Mouse (Mus musculus) heart, embryonic 10.5 days (tissue): Measurements from ENCODE around the gene Pla2g12a. TPM values are rescaled to one million over a fixed set of nuclear protein-coding genes. Genes with fewer than 3 reads are reported as not detected.

Experiments used
- DNase-seq: peaks from one replicate; pipeline ENCODE4 v3.0.0-alpha.2; 2017; ENCODE audit warnings: low spot score
- H3K27ac ChIP-seq: fragments of 300-500 bp; sonication (generic); 2 replicates; pipeline ENCODE4 v1.5.1; 2016; ENCODE audit warnings: mild to moderate bottlenecking
- H3K27me3 ChIP-seq: fragments of 300-500 bp; sonication (generic); 2 replicates; pipeline ENCODE4 v1.6.1; 2016; ENCODE audit warnings: mild to moderate bottlenecking; ENCODE audit not compliant: poor library complexity, insufficient read depth, severe bottlenecking
- H3K36me3 ChIP-seq: fragments of 300-500 bp; sonication (generic); 2 replicates; pipeline ENCODE4 v1.6.1; 2016; ENCODE audit warnings: mild to moderate bottlenecking, moderate library complexity
- H3K4me1 ChIP-seq: fragments of 300-500 bp; sonication (generic); 2 replicates; pipeline ENCODE4 v1.6.1; 2016; ENCODE audit warnings: mild to moderate bottlenecking
- H3K4me3 ChIP-seq: fragments of 300-500 bp; sonication (generic); 2 replicates; pipeline ENCODE4 v1.5.1; 2016; ENCODE audit warnings: mild to moderate bottlenecking, moderate library complexity
- H3K9me3 ChIP-seq: fragments of 300-500 bp; sonication (generic); 2 replicates; pipeline ENCODE4 v1.6.1; 2016; ENCODE audit warnings: mild to moderate bottlenecking, moderate library complexity
- WGBS: fragments of 180-500 bp; shearing (Covaris S2); methylation state at CpG from one replicate; pipeline ENCODE4 v1.1.7; 2016; 5-methylcytosine and 5-hydroxymethylcytosine counted together
- polyA plus RNA-seq: library from polyadenylated mRNA; unstranded; fragments of >200 nt; fragmentation: Nextera tagmentation; extraction: Ambion mirVana; gene quantifications from 2 replicates; pipeline ENCODE4 v1.2.1, GENCODE M21; 2016

Gene Pla2g12a
- polyA plus RNA-seq, 1 experiment from 2014 or later: 64.1 TPM

GRCm38 (mm10) chr3:129879131-129879757, 838 bp downstream of the Pla2g12a start:
- Histone ChIP-seq H3K36me3 (no peaks in the 10 kb centered on the region), H3K4me1 (peaks cover 14% of the 10 kb centered on the region), H3K27me3 (no peaks in the 10 kb centered on the region), H3K27ac (peak overlapping the region; percentile 92), H3K4me3 (peak overlapping the region; percentile 79), H3K9me3 (no peaks in the 10 kb centered on the region)
- 2% methylated on average over 25 of the region's 25 CpGs for WGBS
- peak; percentile 80 for DNase-seq

DNA sequence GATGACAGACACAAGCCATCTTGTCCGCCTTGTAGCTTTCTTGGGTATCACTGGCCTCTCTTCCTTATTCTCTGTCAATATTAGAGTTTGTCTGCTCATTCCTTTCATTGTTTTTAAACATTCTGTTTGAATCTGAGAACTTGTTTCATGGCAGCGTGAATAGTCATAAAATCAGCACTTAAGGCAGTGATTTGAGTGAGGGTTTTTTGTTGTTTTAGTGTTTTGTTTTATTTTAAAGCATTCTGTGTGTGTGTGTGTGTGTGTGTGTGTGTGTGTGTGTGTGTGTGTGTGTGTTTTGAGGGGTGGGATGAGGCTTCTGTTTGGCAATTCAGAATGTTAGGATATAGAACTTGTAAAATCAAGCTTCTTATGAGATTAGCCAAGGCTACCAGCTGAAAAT, 1.5 kb downstream of the Pla2g12a start:
- no peaks in the 10 kb centered on the region for H3K27me3 ChIP-seq
- no peak overlapping the region for H3K27ac ChIP-seq
- H3K4me1 ChIP-seq: peaks cover 14% of the 10 kb centered on the region
- 84% methylated on average over 2 of the region's 2 CpGs for WGBS
- peak overlapping the region; percentile 79; the same call in 1 of the 2 replicates for H3K4me3 ChIP-seq
- no peak for DNase-seq
- no peaks in the 10 kb centered on the region for H3K9me3 ChIP-seq
- H3K36me3 ChIP-seq: no peaks in the 10 kb centered on the region

DNA sequence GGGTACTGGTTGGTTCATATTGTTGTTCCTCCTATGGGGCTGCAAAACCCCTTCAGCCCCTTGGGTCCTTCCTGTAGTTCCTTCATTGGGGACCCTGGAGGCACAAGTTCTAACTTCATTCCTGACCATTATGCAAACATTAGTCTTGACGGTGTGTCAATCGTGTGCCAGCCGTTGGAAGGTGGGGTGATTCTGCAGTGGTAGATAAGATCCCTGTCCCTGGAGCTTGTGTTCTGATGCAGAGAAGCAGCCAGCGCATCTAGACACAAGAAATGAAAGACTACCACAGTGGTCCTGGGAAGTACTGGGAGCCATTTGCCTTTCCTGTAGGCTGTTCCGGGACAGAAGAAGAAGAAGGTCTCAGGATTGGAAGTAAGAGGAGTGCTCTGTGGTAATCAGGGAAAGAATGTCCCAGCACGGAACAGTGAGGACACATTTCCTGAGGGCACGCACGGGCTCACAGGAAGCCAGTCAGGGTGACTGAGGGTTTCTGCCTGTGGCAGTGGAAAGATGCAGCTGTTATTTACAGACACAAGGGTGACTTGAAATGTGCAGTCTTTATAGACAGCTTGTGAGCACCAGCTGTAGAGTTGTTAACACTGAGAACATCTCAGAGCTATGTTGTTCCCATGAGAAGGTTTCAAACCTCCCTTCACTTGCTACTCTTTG, 2.7 kb downstream of the Pla2g12a start:
- Histone ChIP-seq H3K4me3 (no peak overlapping the region), H3K4me1 (peaks cover 18% of the 10 kb centered on the region), H3K36me3 (no peaks in the 10 kb centered on the region), H3K27me3 (no peaks in the 10 kb centered on the region), H3K9me3 (no peaks in the 10 kb centered on the region), H3K27ac (no peak overlapping the region)
- 53% methylated on average over 8 of the region's 8 CpGs for WGBS
- no peak for DNase-seq

DNA sequence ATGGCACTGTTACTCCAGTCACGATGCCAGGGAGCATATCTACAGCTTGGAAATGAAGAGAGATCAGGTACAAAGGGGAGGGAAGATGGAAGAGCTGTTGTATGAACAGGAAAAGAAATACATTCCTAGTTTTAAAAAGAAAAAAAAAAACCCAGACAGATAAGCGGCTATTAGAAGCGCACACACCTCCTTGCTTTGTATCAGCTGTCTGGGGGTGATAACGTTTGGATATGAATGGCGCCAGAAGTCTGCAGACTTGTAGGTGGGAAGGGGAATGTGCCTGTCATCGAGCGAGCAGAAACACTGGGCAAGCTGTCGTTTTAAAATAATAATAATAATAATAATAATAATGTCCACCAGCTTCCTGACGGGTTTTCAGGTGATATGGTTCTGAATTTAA, 7.2 kb downstream of the Pla2g12a start:
- Histone ChIP-seq H3K27ac (no peak overlapping the region), H3K9me3 (no peaks in the 10 kb centered on the region), H3K4me3 (no peak overlapping the region), H3K4me1 (peaks cover 10% of the 10 kb centered on the region; the same call in 1 of the 2 replicates), H3K27me3 (no peaks in the 10 kb centered on the region), H3K36me3 (0 out of 2 replicates have a peak, but pooled peaks cover 7% of the 10 kb centered on the region)
- no peak for DNase-seq
- 55% methylated on average over 9 of the region's 9 CpGs for WGBS

DNA sequence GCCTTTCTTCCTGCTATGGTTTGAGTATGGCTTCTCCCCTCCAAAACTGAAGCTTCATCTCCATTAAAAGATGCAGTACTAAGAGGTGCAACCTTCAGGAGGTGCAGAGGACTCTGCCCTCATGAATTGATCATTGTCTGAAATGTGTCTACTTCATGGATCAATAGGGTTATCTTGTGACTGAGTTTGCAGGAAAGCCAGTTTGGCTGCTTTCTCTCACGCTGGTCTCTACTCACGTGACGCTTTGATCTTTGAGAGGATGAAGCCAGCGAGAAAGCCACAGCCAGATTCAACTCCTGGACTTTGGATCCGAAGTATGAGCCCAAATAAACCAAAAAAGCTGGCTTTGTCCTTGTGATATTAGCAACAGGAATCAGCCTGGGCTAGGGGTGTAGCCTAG, 8.0 kb downstream of the Pla2g12a start:
- 0 out of 2 replicates have a peak, but pooled peaks cover 4% of the 10 kb centered on the region for H3K4me1 ChIP-seq
- DNase-seq: no peak
- no peaks in the 10 kb centered on the region for H3K27me3 ChIP-seq
- H3K9me3 ChIP-seq: no peaks in the 10 kb centered on the region
- H3K27ac ChIP-seq: no peak overlapping the region
- H3K4me3 ChIP-seq: no peak overlapping the region
- peaks cover 15% of the 10 kb centered on the region; the same call in 1 of the 2 replicates for H3K36me3 ChIP-seq
- 82% methylated on average over 5 of the region's 5 CpGs for WGBS

DNA sequence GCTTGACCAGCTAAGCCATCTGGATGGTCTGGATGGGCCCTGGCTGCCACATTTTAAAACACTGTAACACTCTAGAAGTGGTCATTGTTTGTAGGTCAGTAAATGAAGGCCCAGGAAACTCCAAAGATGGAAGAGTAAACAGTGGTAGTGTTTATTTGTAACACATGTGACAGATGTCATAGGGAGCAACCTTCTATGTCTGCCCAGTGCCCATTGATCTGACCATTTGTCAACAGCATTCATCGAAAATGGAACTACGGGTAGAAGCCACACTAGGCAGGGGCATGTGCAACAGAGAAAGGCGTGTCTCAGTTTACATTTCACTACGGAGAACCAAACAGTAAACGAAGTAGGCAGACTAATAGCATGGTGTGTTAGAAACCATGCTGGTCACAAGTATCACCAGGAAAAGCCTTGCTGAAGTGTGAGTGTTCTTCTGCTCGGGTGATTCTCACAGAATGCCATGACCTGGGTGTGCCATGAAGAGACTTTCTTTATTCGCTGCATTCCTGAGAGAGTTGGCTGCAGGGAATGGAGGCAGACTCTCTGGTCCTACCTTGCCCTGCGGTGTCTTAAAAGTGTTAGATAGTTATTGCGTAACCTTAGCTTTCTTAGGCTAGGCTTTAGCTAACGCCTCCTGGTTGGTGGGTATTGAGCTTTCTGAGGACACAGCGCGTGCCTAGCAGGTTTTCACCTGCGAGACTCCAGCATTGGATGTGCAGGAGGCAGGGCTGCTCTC, 9.5 kb downstream of the Pla2g12a start:
- WGBS: 83% methylated on average over 13 of the region's 13 CpGs
- Histone ChIP-seq H3K4me1 (0 out of 2 replicates have a peak, but pooled peaks cover 4% of the 10 kb centered on the region), H3K27ac (no peak overlapping the region), H3K4me3 (no peak overlapping the region), H3K36me3 (peaks cover 24% of the 10 kb centered on the region), H3K9me3 (no peaks in the 10 kb centered on the region), H3K27me3 (no peaks in the 10 kb centered on the region)
- no peak for DNase-seq

GRCm38 (mm10) chr3:129892003-129892402, 13.6 kb downstream of the Pla2g12a start:
- WGBS: 81% methylated on average over 5 of the region's 5 CpGs
- H3K27ac ChIP-seq: no peak overlapping the region
- H3K4me1 ChIP-seq: peaks cover 4% of the 10 kb centered on the region; the same call in 1 of the 2 replicates
- H3K4me3 ChIP-seq: no peak overlapping the region
- no peaks in the 10 kb centered on the region for H3K9me3 ChIP-seq
- no peaks in the 10 kb centered on the region for H3K27me3 ChIP-seq
- peaks cover 31% of the 10 kb centered on the region for H3K36me3 ChIP-seq
- DNase-seq: no peak

DNA sequence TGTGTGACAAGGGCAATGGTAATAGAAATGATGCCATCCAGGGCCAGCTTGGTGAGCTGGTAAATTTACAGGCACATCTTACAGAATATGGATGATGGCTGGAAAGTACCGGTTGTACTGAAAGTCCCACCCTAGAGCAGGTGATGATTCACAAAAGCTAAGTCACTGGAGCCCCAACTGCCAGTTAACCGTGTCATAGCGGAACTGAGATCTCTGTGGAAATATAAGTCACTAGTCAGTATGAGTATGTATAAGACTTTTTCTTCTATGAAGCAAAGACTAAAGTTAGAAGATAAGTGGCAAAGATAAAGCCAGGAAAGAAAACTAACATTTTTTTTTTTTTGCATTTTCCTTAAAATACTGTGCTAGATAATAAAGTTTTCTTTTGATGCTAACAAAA, 14.7 kb downstream of the Pla2g12a start:
- Histone ChIP-seq H3K9me3 (no peaks in the 10 kb centered on the region), H3K4me1 (peaks cover 4% of the 10 kb centered on the region; the same call in 1 of the 2 replicates), H3K36me3 (peaks cover 31% of the 10 kb centered on the region), H3K4me3 (no peak overlapping the region), H3K27ac (no peak overlapping the region), H3K27me3 (no peaks in the 10 kb centered on the region)
- WGBS: 89% methylated on average over 3 of the region's 3 CpGs
- no peak for DNase-seq

DNA sequence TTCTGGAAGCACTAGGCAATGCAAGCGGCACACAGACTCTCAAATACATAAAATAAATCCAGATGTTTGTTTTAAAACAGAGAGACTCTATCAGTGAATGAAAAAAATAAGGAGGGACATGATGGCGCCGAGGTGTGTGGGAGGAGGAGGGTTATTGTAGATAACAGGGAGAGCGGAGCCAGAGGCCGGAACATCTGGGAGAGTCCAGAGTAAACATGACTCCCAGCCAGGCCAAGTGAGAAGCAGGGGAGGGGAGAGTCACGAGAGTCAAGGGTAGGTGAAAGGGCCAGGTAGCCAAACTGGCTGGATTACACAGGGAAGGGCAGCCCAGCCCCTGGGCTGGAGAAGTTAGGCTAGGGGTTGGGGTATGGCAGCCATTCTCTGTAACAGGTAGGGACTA, 18.2 kb downstream of the Pla2g12a start:
- Histone ChIP-seq H3K36me3 (peaks cover 16% of the 10 kb centered on the region), H3K27ac (no peak overlapping the region), H3K4me3 (no peak overlapping the region), H3K27me3 (no peaks in the 10 kb centered on the region), H3K4me1 (peaks cover 12% of the 10 kb centered on the region), H3K9me3 (no peaks in the 10 kb centered on the region)
- 45% methylated on average over 6 of the region's 6 CpGs for WGBS
- DNase-seq: no peak

GRCm38 (mm10) chr3:129898886-129899285, 20.5 kb downstream of the Pla2g12a start:
- no peak for DNase-seq
- Histone ChIP-seq H3K27ac (no peak overlapping the region), H3K4me3 (no peak overlapping the region), H3K9me3 (no peaks in the 10 kb centered on the region), H3K36me3 (0 out of 2 replicates have a peak, but pooled peaks cover 2% of the 10 kb centered on the region), H3K27me3 (no peaks in the 10 kb centered on the region), H3K4me1 (peaks cover 30% of the 10 kb centered on the region)
- WGBS: 60% methylated on average over 4 of the region's 4 CpGs

- no peaks in the 10 kb centered on the region for H3K27me3 ChIP-seq
- H3K36me3 ChIP-seq: peaks cover 12% of the 10 kb centered on the region
- no peaks in the 10 kb centered on the region for H3K9me3 ChIP-seq
- H3K27ac ChIP-seq: peak within 1 kb of the TSS; percentile 94
- peak within 1 kb of the TSS; percentile 84 for H3K4me3 ChIP-seq
- H3K4me1 ChIP-seq: peaks cover 31% of the 10 kb centered on the region
- peak; percentile 96 for DNase-seq
- under 1% methylated on average over 34 of the region's 34 CpGs for WGBS
Measured at GRCm38 (mm10) chr3:129901271-129901809, 22.9 kb downstream of the Pla2g12a start, which contains the start of gene Casp6. TSS of gene Casp6 (plus strand) at chr3:129901425.

DNA sequence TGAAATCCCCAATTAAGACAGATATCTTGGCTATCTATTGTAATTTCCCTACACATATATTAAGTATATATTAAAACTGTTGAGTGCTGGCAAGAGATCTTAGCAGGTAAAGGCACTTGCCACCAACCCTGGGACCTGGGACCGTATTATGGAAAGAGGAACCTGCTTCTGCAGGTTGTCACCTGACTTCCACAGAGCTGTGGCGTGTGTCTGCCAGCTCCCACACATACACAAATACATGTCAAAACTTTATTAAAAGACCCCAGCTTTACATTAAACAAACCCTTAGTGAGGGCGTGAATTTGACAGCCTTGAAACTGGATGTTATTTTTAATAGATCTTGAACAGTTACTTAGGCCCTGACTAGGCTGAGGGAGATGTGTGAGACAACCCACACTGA, 25.0 kb downstream of the Pla2g12a start:
- Histone ChIP-seq H3K27me3 (no peaks in the 10 kb centered on the region), H3K9me3 (no peaks in the 10 kb centered on the region), H3K36me3 (peaks cover 25% of the 10 kb centered on the region), H3K4me1 (peaks cover 27% of the 10 kb centered on the region), H3K4me3 (no peak overlapping the region), H3K27ac (no peak overlapping the region)
- WGBS: 85% methylated on average over 3 of the region's 3 CpGs
- DNase-seq: no peak

DNA sequence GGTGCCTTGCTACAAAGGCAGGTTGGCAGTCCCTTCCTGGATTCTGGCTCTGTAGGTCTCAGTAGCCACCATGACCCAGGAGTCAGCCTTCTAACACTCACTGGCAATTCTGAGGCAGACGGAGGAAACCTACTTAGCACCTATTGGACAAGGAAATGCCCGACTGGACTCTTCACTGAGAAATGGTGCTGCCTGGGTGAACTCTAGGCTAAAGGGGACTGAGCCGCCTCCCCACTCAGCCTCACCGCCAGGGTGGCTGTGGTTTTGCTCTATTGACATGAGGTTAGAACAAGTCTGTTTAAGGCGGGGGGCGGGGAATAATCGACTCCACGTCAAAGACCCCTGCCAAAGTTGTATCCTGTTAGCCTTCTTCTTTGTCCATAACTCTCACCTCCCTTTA, 25.5 kb downstream of the Pla2g12a start:
- DNase-seq: no peak
- Histone ChIP-seq H3K27me3 (no peaks in the 10 kb centered on the region), H3K36me3 (peaks cover 30% of the 10 kb centered on the region), H3K4me3 (no peak overlapping the region), H3K27ac (no peak overlapping the region), H3K4me1 (peaks cover 27% of the 10 kb centered on the region), H3K9me3 (no peaks in the 10 kb centered on the region)
- WGBS: 80% methylated on average over 8 of the region's 8 CpGs
